Mouse (Mus musculus) spleen, postnatal 36 days (tissue): ENCODE measurements around the gene Qrich1.
A peak's percentile ranks its signal among the peaks of the same experiment; 100 is the strongest.

Experiments used
- DNase-seq, 2 experiments: peaks; one replicate each; pipeline ENCODE4 v3.0.0; 2022; ENCODE audit warnings: low spot score in 2 of 2, mixed read lengths in 1 of 2

Gene Qrich1

DNA sequence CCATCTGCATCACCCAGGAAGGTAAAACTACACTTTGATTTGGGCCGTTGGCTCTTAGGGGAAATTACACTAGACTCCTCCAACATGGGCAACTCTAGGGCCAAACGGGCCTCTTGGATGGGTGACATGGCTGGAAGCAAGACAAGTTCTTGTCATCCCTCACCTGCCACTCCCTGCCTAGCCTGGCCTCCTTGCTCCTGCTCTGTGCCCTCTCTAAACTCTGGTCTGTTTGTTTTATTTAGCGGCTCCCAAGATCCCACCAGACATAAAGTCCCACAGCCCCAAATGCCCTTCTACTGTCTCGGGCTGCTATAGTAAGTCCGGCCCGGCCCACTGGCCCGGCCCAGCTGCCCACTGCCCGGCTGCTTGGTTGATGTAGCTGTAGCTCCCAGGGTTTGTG is 47.1 kb downstream of the Qrich1 start:
- no peak for DNase-seq

DNA sequence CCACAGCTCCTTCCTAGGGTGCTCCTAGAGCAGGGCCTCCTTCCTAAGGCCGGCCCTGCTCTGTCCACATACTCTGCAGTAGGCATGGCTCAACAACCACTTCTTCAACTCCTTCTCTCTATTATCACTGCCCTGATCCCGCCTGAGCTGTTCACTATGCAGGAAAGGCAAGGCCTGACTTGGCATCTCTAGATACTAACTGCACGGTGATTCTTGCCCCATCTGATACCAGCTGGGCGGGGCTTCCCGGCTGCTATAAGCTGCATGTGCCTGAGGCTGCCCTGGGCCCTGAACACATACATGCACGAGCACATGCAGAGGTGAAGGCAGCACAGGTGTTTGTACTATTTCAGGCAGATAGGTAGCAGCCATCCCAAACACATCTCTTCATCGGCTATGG is 47.5 kb downstream of the Qrich1 start:
- DNase-seq: no peak

GRCm38 (mm10) chr9:108565881-108566814 is 49.5 kb downstream of the Qrich1 start:
- no peak for DNase-seq

GRCm38 (mm10) chr9:108566815-108567776 is 50.5 kb downstream of the Qrich1 start, which contains the start of gene Ndufaf3:
Gene Ndufaf3, minus strand, starts transcription at chr9:108567434.
- peak; percentile 94 to 96 for DNase-seq

DNA sequence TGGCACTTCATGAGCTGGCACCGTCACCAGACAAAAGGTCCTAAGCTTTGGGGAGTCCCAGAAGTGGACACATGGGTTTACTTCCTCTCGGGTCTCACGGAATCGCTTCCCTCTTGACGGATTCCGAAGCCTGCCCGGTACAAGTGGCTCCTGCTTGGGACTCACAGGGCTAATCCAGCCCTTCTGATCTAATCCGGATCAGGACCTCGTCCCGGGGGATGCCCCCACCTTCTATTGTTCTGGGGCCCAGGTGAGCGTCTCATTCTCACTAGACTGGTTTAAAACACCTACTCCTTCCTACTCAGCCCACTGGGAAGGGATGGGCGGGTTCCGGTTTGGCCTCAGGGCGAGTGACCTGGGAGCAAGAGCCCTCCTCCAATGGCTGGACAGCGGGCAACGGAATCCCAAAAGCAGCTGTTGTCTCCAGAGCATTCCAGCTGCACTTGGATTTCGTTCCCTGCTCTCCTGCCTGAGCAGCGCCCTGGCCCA is 51.4 kb downstream of the Qrich1 start:
- DNase-seq: peak; percentile 32 to 49

DNA sequence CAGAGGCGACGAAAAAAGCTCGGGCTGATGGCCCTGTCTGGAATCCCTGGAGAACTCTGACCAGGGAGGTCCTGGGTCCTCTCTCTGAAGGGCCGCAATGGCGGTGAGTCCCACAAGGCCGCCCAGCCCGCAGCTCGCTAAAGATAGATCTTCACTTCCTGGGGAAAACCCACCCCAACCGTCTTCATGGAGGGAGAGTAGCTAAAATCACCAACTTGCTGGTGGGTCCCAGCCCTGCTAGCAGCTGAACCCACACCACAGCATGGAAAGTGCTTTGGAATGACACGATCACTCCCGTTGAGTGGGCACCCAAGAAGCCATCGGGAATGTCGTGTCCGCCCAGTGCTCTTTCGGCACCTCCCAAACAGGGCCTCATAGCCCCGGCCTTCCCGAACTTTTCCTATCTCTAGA is 51.9 kb downstream of the Qrich1 start:
- peak; percentile 42 to 58 for DNase-seq

DNA sequence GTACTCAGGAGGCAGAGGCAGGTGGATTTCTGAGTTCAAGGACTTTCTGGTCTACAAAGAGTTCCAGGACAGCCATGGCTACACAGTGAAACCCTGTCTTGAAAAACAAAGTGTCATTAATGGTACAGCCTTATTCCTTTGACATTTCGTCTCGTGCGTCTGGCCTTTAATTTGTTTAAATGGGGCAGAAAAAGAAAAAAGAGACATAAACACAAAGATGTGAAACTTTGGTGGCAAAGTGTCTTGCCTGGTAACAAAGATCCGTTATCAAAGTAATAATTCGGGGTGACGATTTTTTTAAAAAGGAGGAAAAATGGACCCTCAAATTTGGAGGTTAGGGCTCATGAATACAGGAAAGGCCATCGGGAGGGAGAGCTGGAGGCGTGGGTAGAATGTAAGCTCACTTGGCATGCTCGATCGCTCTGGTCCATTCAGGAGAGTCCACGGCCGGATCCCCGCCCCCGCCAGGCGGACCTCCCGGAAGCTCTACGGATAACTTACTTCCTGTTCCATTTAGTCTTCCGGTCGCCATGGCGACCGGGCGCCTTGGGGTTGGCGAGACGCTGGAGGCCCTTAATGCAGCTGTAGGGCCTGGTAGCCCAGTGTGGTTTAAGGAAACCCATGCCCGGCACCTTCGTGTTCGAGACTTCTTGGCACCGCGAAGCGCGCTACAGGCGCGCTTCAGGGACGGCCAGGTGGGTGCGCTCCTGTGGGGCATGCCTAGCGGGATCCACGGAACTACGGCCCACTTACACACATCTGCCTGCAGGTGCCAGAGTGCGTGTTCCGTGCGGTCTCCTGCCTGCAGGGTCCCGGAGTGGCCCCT is 53.0 kb downstream of the Qrich1 start, which contains the start of gene Dalrd3:
TSS of gene Dalrd3 (plus strand) at position 506 of the 826 bp plus-strand sequence.
- DNase-seq: peak; percentile 92 to 94

- DNase-seq: peak; percentile 81 to 87
Observed at GRCm38 (mm10) chr9:108570207-108570896, 53.7 kb downstream of the Qrich1 start.

- DNase-seq: no peak
Observed at GRCm38 (mm10) chr9:108571401-108571973, 54.9 kb downstream of the Qrich1 start.

DNA sequence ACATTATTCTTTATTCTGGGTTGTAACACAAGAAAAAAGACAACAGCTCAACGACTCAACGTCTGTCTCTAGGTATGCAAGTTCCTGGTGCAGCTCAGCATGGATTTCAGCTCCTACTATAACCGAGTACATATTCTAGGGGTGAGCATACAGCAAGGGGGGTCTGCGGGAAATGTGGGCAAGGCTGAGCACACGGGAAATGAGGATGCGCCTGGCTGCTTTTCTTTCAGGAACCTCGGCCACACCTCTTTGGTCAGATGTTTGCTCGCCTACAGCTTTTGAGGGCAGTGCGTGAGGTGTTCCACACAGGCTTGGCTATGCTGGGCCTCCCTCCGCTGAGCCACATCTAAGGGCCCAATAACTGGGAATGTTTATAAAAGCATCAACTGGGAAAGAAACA is 55.7 kb downstream of the Qrich1 start:
- no peak for DNase-seq

- peak; percentile 53 to 57 for DNase-seq
Observed at GRCm38 (mm10) chr9:108573774-108574690, 57.4 kb downstream of the Qrich1 start.

GRCm38 (mm10) chr9:108574921-108575320 is 58.3 kb downstream of the Qrich1 start:
- DNase-seq: no peak

- no peak for DNase-seq
Observed at GRCm38 (mm10) chr9:108575321-108576297, 59.0 kb downstream of the Qrich1 start.

DNA sequence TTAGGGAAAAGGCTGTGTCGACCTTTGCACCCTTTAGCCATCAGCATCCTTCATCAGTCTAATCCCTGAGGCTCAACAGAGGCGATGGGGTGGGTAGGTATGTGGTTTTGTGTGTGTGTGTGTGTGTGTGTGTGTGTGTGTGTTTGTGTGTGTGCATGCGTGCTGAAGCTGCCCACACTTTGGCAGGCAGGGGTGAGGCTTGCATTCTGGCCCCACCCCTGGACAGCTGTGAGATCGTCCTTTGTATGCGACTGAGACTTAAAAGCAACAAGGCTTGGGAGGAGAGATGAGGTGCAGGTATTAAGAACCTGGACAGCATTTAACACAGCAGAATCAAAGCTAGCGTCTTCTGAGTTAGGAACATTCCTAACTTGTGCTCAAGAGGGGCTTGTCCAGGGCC is 60.4 kb downstream of the Qrich1 start:
- DNase-seq: no peak

GRCm38 (mm10) chr9:108577934-108578544 is 61.4 kb downstream of the Qrich1 start:
- peak; percentile 29 to 50 for DNase-seq

DNA sequence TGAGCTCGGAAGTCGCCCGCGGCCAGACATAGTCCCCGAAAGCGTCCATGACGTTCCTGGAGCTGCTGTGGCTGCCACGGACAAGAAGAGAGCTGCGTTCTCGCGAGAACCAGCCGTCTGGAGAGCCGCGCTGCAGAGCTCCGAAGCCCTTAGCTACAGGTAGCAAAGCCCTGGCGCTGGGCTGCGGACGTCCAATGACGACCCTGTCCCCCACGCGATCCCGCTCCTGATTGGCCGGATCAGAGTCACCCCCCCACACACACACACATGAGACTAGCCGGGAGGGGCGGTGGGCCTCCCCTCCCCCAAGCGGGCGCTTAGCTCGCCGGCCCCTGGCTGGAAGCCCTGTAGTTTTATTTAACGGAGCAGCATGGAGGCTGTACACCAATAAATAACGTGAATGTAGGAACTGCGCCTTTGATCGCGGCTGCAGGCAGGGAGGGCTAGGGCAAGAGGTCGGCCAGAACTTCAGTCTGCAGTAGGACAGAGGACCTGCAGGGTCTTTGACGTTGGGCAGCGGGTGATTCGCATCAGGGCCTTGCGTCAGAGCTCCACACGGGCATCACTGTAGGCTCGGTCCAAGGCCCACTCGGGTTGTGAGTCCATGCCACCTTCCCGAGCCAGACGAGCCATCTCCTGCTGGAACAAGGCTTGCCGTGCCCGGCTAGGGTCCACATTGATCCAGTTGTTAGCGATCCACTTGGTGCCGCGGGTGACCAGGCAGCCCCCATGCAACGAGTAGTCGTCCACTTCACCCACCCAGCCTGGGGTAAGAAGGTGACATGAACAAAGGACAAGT is 62.1 kb downstream of the Qrich1 start, which contains the start of gene Wdr6:
TSS of gene Wdr6 (minus strand) at position 195 of the 799 bp plus-strand sequence.
- peak; percentile 95 for DNase-seq
